Comparison of ENCODE assay signal across 10 mouse cellular contexts in genomic region chr10:71024681-71025080, GRCm38 (mm10).
DNase-seq lines count a peak whose midpoint lies in the region; ATAC-seq lines count a peak whose summit lies in the region.
"Had no signal": no experiment of that assay in that cellular context is flagged by ENCODE, and none has a peak within 500 bp of the region (broad histone marks: within the 10 kb centered on the region; RNA-seq: fewer than 3 reads in every experiment).

No protein-coding gene starts in this region.

- no peak for DNase-seq in kidney, adult 9 months
- peak; percentile 24 for DNase-seq in brain, adult 2 months (ENCODE audit: low read depth, low spot score)
- DNase-seq in embryonic facial prominence, embryonic 14.5 days (ENCODE audit: low spot score) = no peak
- DNase-seq in cerebellum, postnatal 10 days = no peak
- DNase-seq: cerebellum, adult 9-10 months had no signal

- WGBS in kidney, embryonic 15.5 days = 41% methylated on average over 9 of the region's 9 CpGs
- 73% methylated on average over 9 of the region's 9 CpGs for WGBS in embryonic facial prominence, embryonic 14.5 days
- WGBS in liver, embryonic 12.5 days (ENCODE audit: insufficient replicate concordance) = 61% methylated on average over 9 of the region's 9 CpGs

- no peak overlapping the region for H3K4me3 ChIP-seq in kidney, embryonic 15.5 days (replicated peaks)
- H3K4me3 ChIP-seq in embryonic facial prominence, embryonic 14.5 days (ENCODE audit: low read depth, low read length) = no peak overlapping the region
- no peak overlapping the region for H3K4me3 ChIP-seq in liver, embryonic 12.5 days
- H3K4me3 ChIP-seq: embryonic facial prominence, embryonic 12.5 days had no signal

- peak overlapping the region; percentile 76 for H3K27ac ChIP-seq in kidney, embryonic 15.5 days
- H3K27ac ChIP-seq in embryonic facial prominence, embryonic 14.5 days (replicated peaks; ENCODE audit: low read depth, low read length) = 0 out of 2 replicates have a peak overlapping the region, but pooled peaks have one; percentile 33
- peak overlapping the region; percentile 65 for H3K27ac ChIP-seq in liver, embryonic 12.5 days
- H3K27ac ChIP-seq: embryonic facial prominence, embryonic 12.5 days had no signal

- H3K27me3 ChIP-seq in kidney, embryonic 15.5 days = no peaks in the 10 kb centered on the region
- no peaks in the 10 kb centered on the region for H3K27me3 ChIP-seq in embryonic facial prominence, embryonic 14.5 days (replicated peaks; ENCODE audit: control insufficient read depth, insufficient read depth, low read length)
- H3K27me3 ChIP-seq in liver, embryonic 12.5 days (replicated peaks) = no peaks in the 10 kb centered on the region
- H3K27me3 ChIP-seq: embryonic facial prominence, embryonic 12.5 days had no signal

- H3K4me1 ChIP-seq in kidney, embryonic 15.5 days = peaks cover 30% of the 10 kb centered on the region
- H3K4me1 ChIP-seq in embryonic facial prominence, embryonic 14.5 days (ENCODE audit: control insufficient read depth, insufficient read depth, low read length) = peaks cover 20% of the 10 kb centered on the region; the same call in 1 of the 2 replicates
- H3K4me1 ChIP-seq in liver, embryonic 12.5 days = peaks cover 3% of the 10 kb centered on the region; the same call in 1 of the 2 replicates

- H3K9me3 ChIP-seq in kidney, embryonic 15.5 days (replicated peaks) = no peaks in the 10 kb centered on the region
- no peaks in the 10 kb centered on the region for H3K9me3 ChIP-seq in embryonic facial prominence, embryonic 14.5 days (ENCODE audit: control insufficient read depth, low read length)
- H3K9me3 ChIP-seq in liver, embryonic 12.5 days (replicated peaks) = no peaks in the 10 kb centered on the region
- H3K9me3 ChIP-seq: embryonic facial prominence, embryonic 12.5 days had no signal

- 0 out of 2 replicates have a peak overlapping the region, but pooled peaks have one; percentile 7 for H3K4me2 ChIP-seq in kidney, embryonic 15.5 days
- no peak overlapping the region for H3K4me2 ChIP-seq in embryonic facial prominence, embryonic 14.5 days (ENCODE audit: low read depth, low read length)
- H3K4me2 ChIP-seq in liver, embryonic 12.5 days = no peak overlapping the region
- H3K4me2 ChIP-seq: embryonic facial prominence, embryonic 12.5 days had no signal

- no peak for ATAC-seq in kidney, embryonic 15.5 days (replicated peaks; ENCODE audit: low FRiP score)
- ATAC-seq in embryonic facial prominence, embryonic 14.5 days (ENCODE audit: low read depth) = no peak
- no peak for ATAC-seq in liver, embryonic 12.5 days
- ATAC-seq in cerebellum, adult (ENCODE audit: insufficient number of reproducible peaks, low FRiP score, low TSS enrichment) = no peak
- ATAC-seq: forebrain, embryonic 16.5 days had no signal

- no peak overlapping the region for H3K9ac ChIP-seq in kidney, embryonic 15.5 days
- no peak overlapping the region for H3K9ac ChIP-seq in embryonic facial prominence, embryonic 14.5 days (ENCODE audit: low read depth, low read length)
- no peak overlapping the region for H3K9ac ChIP-seq in liver, embryonic 12.5 days
- H3K9ac ChIP-seq: embryonic facial prominence, embryonic 12.5 days had no signal

- H3K36me3 ChIP-seq in kidney, embryonic 15.5 days = 0 out of 2 replicates have a peak, but pooled peaks cover under 1% of the 10 kb centered on the region
- no peaks in the 10 kb centered on the region for H3K36me3 ChIP-seq in embryonic facial prominence, embryonic 14.5 days (ENCODE audit: control insufficient read depth, insufficient read depth, low read length)
- no peaks in the 10 kb centered on the region for H3K36me3 ChIP-seq in liver, embryonic 12.5 days
- H3K36me3 ChIP-seq: embryonic facial prominence, embryonic 12.5 days had no signal
